Comparison of ENCODE assay signal across 8 mouse cellular contexts in the genomic region with DNA sequence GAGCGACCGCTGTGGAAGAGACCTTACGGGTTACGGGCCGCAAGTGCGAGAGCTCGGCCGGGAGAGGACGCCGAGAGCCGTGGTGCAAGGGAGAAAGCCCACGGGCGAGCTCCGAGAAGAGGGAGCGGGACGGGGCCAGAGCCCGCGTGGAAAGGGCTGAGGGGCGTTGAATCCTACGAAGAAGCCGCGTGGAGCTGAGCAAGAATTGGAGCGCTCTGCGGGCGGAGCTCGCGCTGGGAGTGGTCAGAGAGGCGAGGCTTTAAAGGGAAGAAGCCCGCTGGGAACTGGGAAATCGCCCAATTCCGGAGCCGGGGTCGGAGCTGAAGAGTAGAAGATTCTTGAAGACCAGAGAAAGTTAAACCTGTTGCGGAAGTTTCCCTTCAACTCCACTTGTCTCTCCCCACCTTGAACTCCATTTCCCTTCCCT. TPM values are rescaled to one million over a fixed set of nuclear protein-coding genes. Genes with fewer than 3 reads are reported as not detected.
DNase-seq lines count a peak whose midpoint lies in the region; ATAC-seq and TF ChIP-seq lines count a peak whose summit lies in the region.

No protein-coding gene starts in this region.

- H3K9me3 ChIP-seq in forebrain, embryonic 11.5 days (ENCODE audit: control insufficient read depth, low read length): no peaks in the 10 kb centered on the region
- no peaks in the 10 kb centered on the region for H3K9me3 ChIP-seq in heart, postnatal 0 days (replicated peaks; ENCODE audit: control insufficient read depth, low read length)

- ATAC-seq in forebrain, embryonic 11.5 days (replicated peaks; ENCODE audit: low FRiP score): 0 out of 2 replicates have a peak, but pooled peaks have one; percentile 0
- no peak for ATAC-seq in heart, postnatal 0 days (ENCODE audit: insufficient read depth, low read depth)

- under 1% methylated on average over 34 of the region's 34 CpGs for WGBS in forebrain, embryonic 11.5 days
- under 1% methylated on average over 34 of the region's 34 CpGs for WGBS in heart, postnatal 0 days

- TF ChIP-seq CTCF in heart, postnatal 0 days (IDR thresholded peaks at IDR 0.05; ENCODE audit: low read depth): no peak

- H3K4me3 ChIP-seq in forebrain, embryonic 11.5 days (ENCODE audit: low read depth, low read length): peak overlapping the region; percentile 80
- peak overlapping the region; percentile 72 for H3K4me3 ChIP-seq in heart, postnatal 0 days (ENCODE audit: low read depth, low read length)

- H3K9ac ChIP-seq in forebrain, embryonic 11.5 days (ENCODE audit: low read length): peak overlapping the region; percentile 76
- peak overlapping the region; percentile 58 for H3K9ac ChIP-seq in heart, postnatal 0 days (replicated peaks; ENCODE audit: low read depth, low read length)

- no peaks in the 10 kb centered on the region for H3K36me3 ChIP-seq in forebrain, embryonic 11.5 days (ENCODE audit: control insufficient read depth, insufficient read depth, low read length)
- no peaks in the 10 kb centered on the region for H3K36me3 ChIP-seq in heart, postnatal 0 days (replicated peaks; ENCODE audit: control insufficient read depth, insufficient read depth, low read length)

- peak; percentile 81 for DNase-seq in MN1 (ENCODE audit: low spot score)
- peak; percentile 36 for DNase-seq in c-Kit-positive CD71-negative TER-119-negative erythroid progenitor cells, embryonic 14.5 days (ENCODE audit: low read depth)
- no peak for DNase-seq in forebrain, embryonic 11.5 days (ENCODE audit: low spot score)
- peak; percentile 59 for DNase-seq in heart, postnatal 0 days (ENCODE audit: low spot score)
- peak; percentile 66 to 80 for DNase-seq in kidney, postnatal 36 days
- DNase-seq in lung, postnatal 10 days: peak; percentile 80
- peak; percentile 60 to 73 for DNase-seq in right cerebral cortex, postnatal 10 days (ENCODE audit: low spot score in 2 of 2)
- DNase-seq in spleen, adult 18-20 months: no peak

- H3K27me3 ChIP-seq in forebrain, embryonic 11.5 days (ENCODE audit: control insufficient read depth, insufficient read depth, low read length): no peaks in the 10 kb centered on the region
- H3K27me3 ChIP-seq in heart, postnatal 0 days (ENCODE audit: control insufficient read depth, insufficient read depth, low read length): no peaks in the 10 kb centered on the region

- TF ChIP-seq EP300 in heart, postnatal 0 days (IDR thresholded peaks at IDR 0.05; ENCODE audit: low read depth): no peak

- peaks cover 14% of the 10 kb centered on the region for H3K4me1 ChIP-seq in forebrain, embryonic 11.5 days (replicated peaks; ENCODE audit: control insufficient read depth, insufficient read depth, low read length)
- peaks cover 33% of the 10 kb centered on the region for H3K4me1 ChIP-seq in heart, postnatal 0 days (ENCODE audit: control insufficient read depth, insufficient read depth)

- peak overlapping the region; percentile 67 for H3K4me2 ChIP-seq in forebrain, embryonic 11.5 days (ENCODE audit: low read depth, low read length, severe bottlenecking)
- H3K4me2 ChIP-seq in heart, postnatal 0 days (ENCODE audit: low read depth, low read length): peak overlapping the region; percentile 85

- peak overlapping the region; percentile 90 for H3K27ac ChIP-seq in forebrain, embryonic 11.5 days (ENCODE audit: low read depth, low read length)
- peak overlapping the region; percentile 77 for H3K27ac ChIP-seq in heart, postnatal 0 days (ENCODE audit: low read depth)

RNA-seq across cellular contexts. Expression of gene Fam72a, which starts 0.4 kb away (rescaled TPM):
- polyA plus RNA-seq in forebrain, embryonic 11.5 days (2014; fragmentation: Nextera tagmentation; extraction: Ambion mirVana): 5.6 and 5.9 TPM in 2 replicates
- total RNA-seq in heart, postnatal 0 days (2014; rRNA removed; ENCODE audit: low replicate concordance): not detected in 2 replicates
- polyA plus RNA-seq in heart, postnatal 0 days (2015; fragmentation: Nextera tagmentation; extraction: Ambion mirVana): 1.1 and 1.6 TPM in 2 replicates

RNA-seq across cellular contexts. Expression of gene Srgap2, which starts 0.9 kb away (rescaled TPM):
- 19.4 and 24.8 TPM in 2 replicates for polyA plus RNA-seq in forebrain, embryonic 11.5 days (2014; fragmentation: Nextera tagmentation; extraction: Ambion mirVana)
- total RNA-seq in heart, postnatal 0 days (2014; rRNA removed; ENCODE audit: low replicate concordance): 18.1 and 29.7 TPM in 2 replicates
- polyA plus RNA-seq in heart, postnatal 0 days (2015; fragmentation: Nextera tagmentation; extraction: Ambion mirVana): 5.9 and 6.4 TPM in 2 replicates

Comparison
In these comparisons a context has a peak if more than half of its experiments do, and no peak if none do; other contexts are left out.
1. DNase-seq: peak in MN1 (single experiment), c-Kit-positive CD71-negative TER-119-negative erythroid progenitor cells, embryonic 14.5 days (single experiment), heart, postnatal 0 days (single experiment), kidney, postnatal 36 days (2 of 2), lung, postnatal 10 days (single experiment) and right cerebral cortex, postnatal 10 days (2 of 2); none in forebrain, embryonic 11.5 days (single experiment) and spleen, adult 18-20 months (0 of 2).